Mouse (Mus musculus) heart, postnatal 0 days (tissue): ENCODE measurements at regions not wholly inside any gene's neighbourhood (a gene's known extent, or its start where the extent isn't known, plus 50 kb on each side); places are given as distances from the start of the nearest gene placed in this dataset.

Source experiments
- ATAC-seq: fragments of 200-750 bp; cut with Nextera tagmentation; 2 replicates; pipeline ENCODE4 v1.8.0; 2017; ENCODE audit warnings: low read depth, moderate number of reproducible peaks, moderate library complexity; ENCODE audit not compliant: insufficient read depth
- DNase-seq: peaks from one replicate; pipeline ENCODE4 v3.0.0-alpha.2; 2016; ENCODE audit warnings: low spot score
- H3K27ac ChIP-seq: fragments of 300-500 bp; sonication (generic); 2 replicates; pipeline ENCODE4 v1.5.1; 2014; ENCODE audit warnings: low read depth, mild to moderate bottlenecking
- H3K27me3 ChIP-seq: fragments of 300-500 bp; sonication (generic); 2 replicates; pipeline ENCODE4 v1.6.1; 2014; ENCODE audit warnings: low read length, mixed read lengths; ENCODE audit not compliant: control insufficient read depth, insufficient read depth
- H3K36me3 ChIP-seq: fragments of 300-500 bp; sonication (generic); replicated peaks from 2 replicates; pipeline ENCODE4 v1.6.1; 2014; ENCODE audit warnings: low read length, mixed read lengths; ENCODE audit not compliant: control insufficient read depth, insufficient read depth
- H3K4me1 ChIP-seq: fragments of 300-500 bp; sonication (generic); 2 replicates; pipeline ENCODE4 v1.6.1; 2014; ENCODE audit warnings: antibody characterized with exemption; ENCODE audit not compliant: control insufficient read depth, insufficient read depth
- H3K4me2 ChIP-seq: fragments of 300-500 bp; sonication (generic); 2 replicates; pipeline ENCODE4 v1.6.1; 2014; ENCODE audit warnings: low read depth, mild to moderate bottlenecking, low read length, moderate library complexity
- H3K4me3 ChIP-seq: fragments of 300-500 bp; sonication (generic); 2 replicates; pipeline ENCODE4 v1.5.1; 2014; ENCODE audit warnings: low read depth, low read length
- H3K9ac ChIP-seq: fragments of 300-500 bp; sonication (generic); replicated peaks from 2 replicates; pipeline ENCODE4 v1.6.1; 2014; ENCODE audit warnings: low read depth, low read length, mixed read lengths
- H3K9me3 ChIP-seq: fragments of 300-500 bp; sonication (generic); replicated peaks from 2 replicates; pipeline ENCODE4 v1.6.1; 2016; ENCODE audit warnings: low read length; ENCODE audit not compliant: control insufficient read depth
- CTCF ChIP-seq: IDR thresholded peaks from 2 replicates; pipeline ENCODE4 v1.5.1; 2016; ENCODE audit warnings: antibody characterized with exemption, control low read depth, low read depth
- EP300 ChIP-seq: IDR thresholded peaks from 2 replicates; pipeline ENCODE4 v1.6.1; 2016; ENCODE audit warnings: antibody characterized with exemption, low read depth
- WGBS: fragments of 180-500 bp; shearing (Covaris S2); extraction: QIAGEN DNeasy Blood & Tissue Kit; methylation state at CpG from one replicate; pipeline ENCODE4 v1.1.7; 2014; 5-methylcytosine and 5-hydroxymethylcytosine counted together

GRCm38 (mm10) chr6:17224852-17225251 is 56.1 kb upstream of the Cav2 start:
- WGBS: 20% methylated on average over 5 of the region's 5 CpGs
- no peaks in the 10 kb centered on the region for H3K36me3 ChIP-seq
- H3K4me3 ChIP-seq: no peak overlapping the region
- no peak overlapping the region for H3K27ac ChIP-seq
- TF ChIP-seq CTCF (no peak), EP300 (0 out of 2 replicates have a peak, but pooled peaks have one; percentile 22)
- no peaks in the 10 kb centered on the region for H3K4me1 ChIP-seq
- no peaks in the 10 kb centered on the region for H3K27me3 ChIP-seq
- ATAC-seq (peak; percentile 60), DNase-seq (peak; percentile 72)
- H3K9ac ChIP-seq: no peak overlapping the region
- no peaks in the 10 kb centered on the region for H3K9me3 ChIP-seq
- no peak overlapping the region for H3K4me2 ChIP-seq

GRCm38 (mm10) chr6:17226483-17226882 is 54.5 kb upstream of the Cav2 start:
- Histone ChIP-seq H3K27ac (no peak overlapping the region; the same call in 1 of the 2 replicates), H3K9ac (no peak overlapping the region), H3K4me2 (no peak overlapping the region), H3K27me3 (no peaks in the 10 kb centered on the region), H3K4me1 (no peaks in the 10 kb centered on the region), H3K36me3 (no peaks in the 10 kb centered on the region), H3K9me3 (no peaks in the 10 kb centered on the region), H3K4me3 (no peak overlapping the region)
- ATAC-seq (peak; percentile 41; the same call in 1 of the 2 replicates), DNase-seq (no peak)
- no peak for TF ChIP-seq CTCF
- TF ChIP-seq EP300: 0 out of 2 replicates have a peak, but pooled peaks have one; percentile 42
- WGBS: 55% methylated on average over 6 of the region's 6 CpGs
